Mouse (Mus musculus) MEL (cell line): ENCODE results near the gene Aldh1l2. TPM values are rescaled to one million over a fixed set of nuclear protein-coding genes. Genes with fewer than 3 reads are reported as not detected.

ENCODE experiments used
- DNase-seq: peaks from one replicate; pipeline ENCODE4 v3.0.0; 2011; ENCODE audit warnings: low read depth, low spot score
- H3K27ac ChIP-seq: 2 replicates; pipeline ENCODE4 v1.5.1; 2012; ENCODE audit warnings: low read depth, mild to moderate bottlenecking, control low read depth, low read length, moderate library complexity; ENCODE audit not compliant: control insufficient read depth
- H3K27me3 ChIP-seq, 2 experiments: fragments of 150-350 bp in 1 of 2; sonication (generic) in 1 of 2; 2 replicates each; pipeline ENCODE4 v1.6.1; 2012; ENCODE audit warnings: low read length in 2 of 2, mild to moderate bottlenecking in 2 of 2, improper control_type of control experiment in 1 of 2, moderate library complexity in 1 of 2; ENCODE audit not compliant: insufficient read depth in 2 of 2, control insufficient read depth in 1 of 2
- H3K36me3 ChIP-seq, 2 experiments: 2 replicates each; pipeline ENCODE4 v1.6.1; 2012 to 2014; ENCODE audit warnings: low read length in 2 of 2, improper control_type of control experiment in 1 of 2, inconsistent platforms in 1 of 2, mild to moderate bottlenecking in 1 of 2; ENCODE audit not compliant: insufficient read depth in 2 of 2, control insufficient read depth in 1 of 2
- H3K4me1 ChIP-seq, 2 experiments: fragments of 150-350 bp in 1 of 2; sonication (generic) in 1 of 2; 2 replicates each; pipeline ENCODE4 v1.6.1; 2012; ENCODE audit warnings: low read length in 2 of 2, improper control_type of control experiment in 1 of 2, mild to moderate bottlenecking in 1 of 2; ENCODE audit not compliant: insufficient read depth in 2 of 2, control insufficient read depth in 1 of 2
- H3K4me3 ChIP-seq, 2 experiments: fragments of 150-350 bp in 1 of 2; sonication (generic) in 1 of 2; 2 replicates each; pipeline ENCODE4 v1.5.1; 2012; ENCODE audit warnings: low read depth in 2 of 2, low read length in 2 of 2, mild to moderate bottlenecking in 2 of 2, moderate library complexity in 2 of 2, control low read depth in 1 of 2, improper control_type of control experiment in 1 of 2; ENCODE audit not compliant: control insufficient read depth in 1 of 2, insufficient read depth in 1 of 2
- H3K79me2 ChIP-seq: 2 replicates; pipeline ENCODE4 v1.6.1; 2012; ENCODE audit warnings: mild to moderate bottlenecking, low read length, moderate library complexity; ENCODE audit not compliant: control insufficient read depth, poor library complexity, insufficient read depth
- H3K9ac ChIP-seq: 2 replicates; pipeline ENCODE4 v1.6.1; 2012; ENCODE audit warnings: low read depth, mild to moderate bottlenecking, control low read depth, low read length, moderate library complexity; ENCODE audit not compliant: control insufficient read depth, poor library complexity, severe bottlenecking
- H3K9me3 ChIP-seq: fragments of 150-350 bp; sonication (generic); replicated peaks from 2 replicates; pipeline ENCODE4 v1.6.1; 2012; ENCODE audit warnings: mild to moderate bottlenecking, low read length, improper control_type of control experiment, moderate library complexity; ENCODE audit not compliant: insufficient read depth
- CHD1 ChIP-seq: IDR thresholded peaks from 2 replicates; pipeline ENCODE4 v1.6.1; 2012; ENCODE audit warnings: low read depth, mild to moderate bottlenecking, inconsistent platforms, low read length, improper control_type of control experiment
- EP300 ChIP-seq, 2 experiments: IDR thresholded peaks; 2 replicates each; pipeline ENCODE4 v1.6.1; 2011; ENCODE audit warnings: improper control_type of control experiment in 2 of 2, low read length in 2 of 2, low read depth in 1 of 2, mild to moderate bottlenecking in 1 of 2
- ETS1 ChIP-seq: IDR thresholded peaks from 2 replicates; pipeline ENCODE4 v1.6.1; 2012; ENCODE audit warnings: low read depth, mild to moderate bottlenecking, inconsistent platforms, low read length, improper control_type of control experiment, moderate library complexity
- HCFC1 ChIP-seq: IDR thresholded peaks from 2 replicates; pipeline ENCODE4 v1.6.1; 2012; ENCODE audit warnings: low read depth, mild to moderate bottlenecking, inconsistent platforms, low read length, improper control_type of control experiment, moderate library complexity
- KAT2A ChIP-seq: conservative IDR thresholded peaks from 2 replicates; pipeline ENCODE4 v1.6.1; 2012; ENCODE audit warnings: low read depth, low read length, improper control_type of control experiment, inconsistent platforms
- MYC ChIP-seq: IDR thresholded peaks from 2 replicates; pipeline ENCODE4 v1.6.1; 2011; ENCODE audit warnings: low read depth, mild to moderate bottlenecking, low read length, improper control_type of control experiment, moderate library complexity
- POLR2A ChIP-seq, 2 experiments: IDR thresholded peaks; 2 replicates each; pipeline ENCODE4 v1.6.1; 2011 to 2012; ENCODE audit warnings: low read length in 2 of 2, mild to moderate bottlenecking in 2 of 2, control low read depth in 1 of 2, improper control_type of control experiment in 1 of 2, low read depth in 1 of 2, moderate library complexity in 1 of 2; ENCODE audit not compliant: control insufficient read depth in 1 of 2, insufficient read depth in 1 of 2, poor library complexity in 1 of 2
- RAD21 ChIP-seq: IDR thresholded peaks from 2 replicates; pipeline ENCODE4 v1.6.1; 2011; ENCODE audit warnings: mild to moderate bottlenecking, low read depth, low read length, improper control_type of control experiment
- RCOR1 ChIP-seq: IDR thresholded peaks from 2 replicates; pipeline ENCODE4 v1.6.1; 2012; ENCODE audit warnings: low read depth, mild to moderate bottlenecking, inconsistent platforms, low read length, improper control_type of control experiment
- TCF12 ChIP-seq: IDR thresholded peaks from 2 replicates; pipeline ENCODE4 v1.6.1; 2014; ENCODE audit warnings: low read depth, mild to moderate bottlenecking, inconsistent platforms, low read length, improper control_type of control experiment, moderate library complexity
- UBTF ChIP-seq: IDR thresholded peaks from 2 replicates; pipeline ENCODE4 v1.6.1; 2012; ENCODE audit warnings: low read depth, mild to moderate bottlenecking, inconsistent platforms, low read length, improper control_type of control experiment, moderate library complexity, borderline replicate concordance; ENCODE audit not compliant: insufficient read depth
- USF1 ChIP-seq: IDR thresholded peaks from 2 replicates; pipeline ENCODE4 v1.6.1; 2014; ENCODE audit warnings: low read depth, mild to moderate bottlenecking, inconsistent platforms, low read length, improper control_type of control experiment, moderate library complexity
- ZKSCAN1 ChIP-seq: IDR thresholded peaks from 2 replicates; pipeline ENCODE4 v1.6.1; 2012; ENCODE audit warnings: low read depth, mild to moderate bottlenecking, inconsistent platforms, low read length, improper control_type of control experiment, moderate library complexity
- ZMIZ1 ChIP-seq: IDR thresholded peaks from 2 replicates; pipeline ENCODE4 v1.6.1; 2012; ENCODE audit warnings: low read depth, mild to moderate bottlenecking, inconsistent platforms, low read length, improper control_type of control experiment, moderate library complexity
- polyA plus RNA-seq, 2 experiments: library from polyadenylated mRNA; stranded (reverse) in 1 of 2; unstranded in 1 of 2; fragments of >175 nt in 1 of 2; fragments of >200 nt in 1 of 2; gene quantifications; 2 replicates each; pipeline versions ENCODE4 v1.2.1 to v1.2.4; 2012; ENCODE audit warnings: low replicate concordance in 2 of 2, low read depth in 1 of 2; ENCODE audit not compliant: insufficient read length in 2 of 2, insufficient read depth in 1 of 2, missing spikeins in 1 of 2
- total RNA-seq: library from RNA; depleted of rRNA; stranded (reverse); fragments of 300-350 nt; gene quantifications from 2 replicates; pipeline ENCODE4 v1.2.3, GENCODE M21; 2012; rRNA removed

The Aldh1l2 gene
- total and polyA plus RNA-seq, 3 experiments, result 1.0 to 24.0 (median 6.7) TPM

- H3K79me2 ChIP-seq, result no peaks in the 10 kb centered on the region
- no peak overlapping the region for H3K27ac ChIP-seq
- H3K9me3 ChIP-seq, result no peaks in the 10 kb centered on the region
- H3K36me3 ChIP-seq, result no peaks in the 10 kb centered on the region; a peak in 3 of 4 replicates
- H3K4me3 ChIP-seq, result no peak overlapping the region
- TF ChIP-seq EP300 (IDR thresholded peaks at IDR 0.05; ENCODE audit: low read depth in 1 of 2, low read length in 2 of 2) (no peak), ZKSCAN1 (no peak), USF1 (no peak), POLR2A (IDR thresholded peaks at IDR 0.05; ENCODE audit: control insufficient read depth in 1 of 2, insufficient read depth in 1 of 2, low read depth in 1 of 2, low read length in 2 of 2, poor library complexity in 1 of 2) (no peak), HCFC1 (no peak), ETS1 (no peak), UBTF (no peak), TCF12 (no peak), KAT2A (no peak), RCOR1 (no peak), CHD1 (no peak), MYC (no peak), ZMIZ1 (no peak), RAD21 (no peak)
- H3K4me1 ChIP-seq, result no peaks in the 10 kb centered on the region
- no peak overlapping the region for H3K9ac ChIP-seq
- no peaks in the 10 kb centered on the region for H3K27me3 ChIP-seq
- peak; percentile 18 for DNase-seq
Measured at GRCm38 (mm10) chr10:83448582-83448981, 85.4 kb downstream of the Aldh1l2 start.

Other genes with a start within 250 kb of the Aldh1l2 start
- gene Slc41a2, start 196.3 kb downstream of the Aldh1l2 start, total RNA-seq, result not detected in 2 replicates
- not detected for gene Slc41a2, start 196.3 kb downstream of the Aldh1l2 start, polyA plus RNA-seq
- 2.1 and 2.2 TPM in 2 replicates for gene D10Wsu102e, start 173.9 kb downstream of the Aldh1l2 start, total RNA-seq
- 1 to 10 TPM; 1.9 to 2.7 TPM for gene D10Wsu102e, start 173.9 kb downstream of the Aldh1l2 start, polyA plus RNA-seq
- 16.2 and 18.5 TPM in 2 replicates for gene Washc4, start 9.6 kb upstream of the Aldh1l2 start, total RNA-seq
- gene Washc4, start 9.6 kb upstream of the Aldh1l2 start, polyA plus RNA-seq, result 10 to 100 TPM in 1 of 2 experiments, not detected in 1; 13.6 TPM
- 0.15 TPM in 1 of 2 replicates, not detected in the other for gene Appl2, start 114.6 kb upstream of the Aldh1l2 start, total RNA-seq
- gene Appl2, start 114.6 kb upstream of the Aldh1l2 start, polyA plus RNA-seq, result under 1 TPM in 1 of 2 experiments, not detected in 1; 0.99 TPM
- gene 1500009L16Rik, start 188.7 kb upstream of the Aldh1l2 start, total RNA-seq, result not detected in 2 replicates
- not detected for gene 1500009L16Rik, start 188.7 kb upstream of the Aldh1l2 start, polyA plus RNA-seq